Mouse (Mus musculus) C2C12 (cell line): Measurements from ENCODE around the gene Clasp2. TPM values are rescaled to one million over a fixed set of nuclear protein-coding genes. Genes with fewer than 3 reads are reported as not detected.

Source experiments
- H3K27me3 ChIP-seq: one replicate; pipeline ENCODE4 v1.6.1; 2011; ENCODE audit not compliant: control insufficient read depth, insufficient read depth, insufficient read length
- H3K36me3 ChIP-seq: one replicate; pipeline ENCODE4 v1.6.1; 2011; ENCODE audit not compliant: control insufficient read depth, insufficient read depth
- H3K4me3 ChIP-seq: one replicate; pipeline ENCODE4 v1.5.1; 2011; ENCODE audit warnings: mild to moderate bottlenecking, control low read depth; ENCODE audit not compliant: poor library complexity, insufficient read depth, severe bottlenecking
- H3K79me2 ChIP-seq: one replicate; pipeline ENCODE4 v1.6.1; 2011; ENCODE audit not compliant: control insufficient read depth, insufficient read depth
- H3K79me3 ChIP-seq: one replicate; pipeline ENCODE4 v1.6.1; 2011; ENCODE audit warnings: low read depth, control low read depth
- H3ac ChIP-seq: one replicate; pipeline ENCODE3; 2011; ENCODE audit warnings: low read depth; ENCODE audit not compliant: control insufficient read depth, insufficient read length
- CEBPB ChIP-seq: IDR thresholded peaks from one replicate; pipeline ENCODE4 v1.6.1; 2011; ENCODE audit warnings: low read depth, mild to moderate bottlenecking, control low read depth, moderate library complexity
- CTCF ChIP-seq: IDR thresholded peaks from one replicate; pipeline ENCODE4 v1.5.1; 2011; ENCODE audit not compliant: control insufficient read depth, insufficient read depth, insufficient read length
- FOSL1 ChIP-seq: IDR thresholded peaks from one replicate; pipeline ENCODE4 v1.8.0; 2011; ENCODE audit warnings: mild to moderate bottlenecking, low read length; ENCODE audit not compliant: poor library complexity, insufficient read depth, severe bottlenecking
- MAX ChIP-seq: IDR thresholded peaks from one replicate; pipeline ENCODE4 v1.6.1; 2011; ENCODE audit warnings: mild to moderate bottlenecking, control low read depth
- MYOD1 ChIP-seq: IDR thresholded peaks from one replicate; pipeline ENCODE4 v1.6.1; 2011; ENCODE audit warnings: low read depth; ENCODE audit not compliant: control insufficient read depth, insufficient read length
- MYOG ChIP-seq: IDR thresholded peaks from one replicate; pipeline ENCODE4 v1.6.1; 2011; ENCODE audit not compliant: control insufficient read depth, insufficient read length; ENCODE audit errors: extremely low read depth
- USF1 ChIP-seq: IDR thresholded peaks from one replicate; pipeline ENCODE4 v1.6.1; 2011; ENCODE audit warnings: low read depth, mild to moderate bottlenecking, control low read depth, moderate library complexity
- polyA plus RNA-seq: library from polyadenylated mRNA; unstranded; fragments of >200 nt; fragmentation: generic; extraction: Trizol; gene quantifications from one replicate; pipeline ENCODE4 v1.2.1, GENCODE M21; 2012; ENCODE audit warnings: missing spikeins

The Clasp2 gene
- polyA plus RNA-seq, 1 experiment = 8.8 TPM

- Histone ChIP-seq H3ac (no peak overlapping the region), H3K36me3 (no peaks in the 10 kb centered on the region), H3K4me3 (no peak overlapping the region), H3K79me2 (peaks cover 8% of the 10 kb centered on the region), H3K27me3 (no peaks in the 10 kb centered on the region), H3K79me3 (peaks cover 3% of the 10 kb centered on the region)
- TF ChIP-seq CTCF = no peak
- TF ChIP-seq CEBPB = no peak
- no peak for TF ChIP-seq USF1
- TF ChIP-seq MYOD1 = no peak
- no peak for TF ChIP-seq MAX
- TF ChIP-seq FOSL1 = no peak
- TF ChIP-seq MYOG = no peak
Measured at GRCm38 (mm10) chr9:113803751-113804150, 62.5 kb downstream of the Clasp2 start.

- Histone ChIP-seq H3K79me2 (peaks cover 8% of the 10 kb centered on the region), H3K4me3 (no peak overlapping the region), H3K79me3 (peaks cover 3% of the 10 kb centered on the region), H3K27me3 (no peaks in the 10 kb centered on the region), H3K36me3 (no peaks in the 10 kb centered on the region), H3ac (no peak overlapping the region)
- TF ChIP-seq CTCF (no peak), FOSL1 (no peak), CEBPB (no peak), MYOG (no peak), USF1 (no peak), MYOD1 (no peak), MAX (no peak)
Measured at GRCm38 (mm10) chr9:113805359-113805758, 64.1 kb downstream of the Clasp2 start.

- H3K36me3 ChIP-seq = no peaks in the 10 kb centered on the region
- H3K4me3 ChIP-seq = no peak overlapping the region
- H3ac ChIP-seq = no peak overlapping the region
- peaks cover 2% of the 10 kb centered on the region for H3K79me3 ChIP-seq
- peaks cover 2% of the 10 kb centered on the region for H3K79me2 ChIP-seq
- no peaks in the 10 kb centered on the region for H3K27me3 ChIP-seq
- no peak for TF ChIP-seq MAX
- TF ChIP-seq CTCF = no peak
- TF ChIP-seq MYOD1 = no peak
- TF ChIP-seq USF1 = no peak
- no peak for TF ChIP-seq CEBPB
- TF ChIP-seq FOSL1 = no peak
- TF ChIP-seq MYOG = no peak
Measured at GRCm38 (mm10) chr9:113811327-113811726, 70.1 kb downstream of the Clasp2 start.

GRCm38 (mm10) chr9:113811957-113812670 lies 70.8 kb downstream of the Clasp2 start:
- H3K4me3 ChIP-seq = no peak overlapping the region

GRCm38 (mm10) chr9:113812671-113813001 lies 71.4 kb downstream of the Clasp2 start:
- no peaks in the 10 kb centered on the region for H3K79me3 ChIP-seq
- H3K79me2 ChIP-seq = no peaks in the 10 kb centered on the region
- H3ac ChIP-seq = no peak overlapping the region
- H3K36me3 ChIP-seq = no peaks in the 10 kb centered on the region
- H3K27me3 ChIP-seq = no peaks in the 10 kb centered on the region
- no peak overlapping the region for H3K4me3 ChIP-seq
- TF ChIP-seq USF1 (no peak), MAX (no peak), CTCF (no peak), MYOG (no peak), MYOD1 (no peak), CEBPB (no peak), FOSL1 (no peak)

More at GRCm38 (mm10) chr9:113811957-113812670, 70.8 kb downstream of the Clasp2 start:
- Histone ChIP-seq H3K36me3 (no peaks in the 10 kb centered on the region), H3K79me3 (no peaks in the 10 kb centered on the region), H3K79me2 (no peaks in the 10 kb centered on the region), H3ac (no peak overlapping the region), H3K27me3 (no peaks in the 10 kb centered on the region)
- TF ChIP-seq MAX = no peak

GRCm38 (mm10) chr9:113813086-113813485 lies 71.8 kb downstream of the Clasp2 start:
- H3ac ChIP-seq = no peak overlapping the region
- TF ChIP-seq FOSL1 = no peak
- TF ChIP-seq USF1 = no peak
- no peak for TF ChIP-seq MAX
- TF ChIP-seq MYOD1 = no peak
- no peak for TF ChIP-seq CEBPB
- TF ChIP-seq CTCF = no peak
- no peak for TF ChIP-seq MYOG

More at GRCm38 (mm10) chr9:113813086-113813485, 71.8 kb downstream of the Clasp2 start:
- H3K79me3 ChIP-seq = no peaks in the 10 kb centered on the region
- no peak overlapping the region for H3K4me3 ChIP-seq
- no peaks in the 10 kb centered on the region for H3K27me3 ChIP-seq
- no peaks in the 10 kb centered on the region for H3K79me2 ChIP-seq
- H3K36me3 ChIP-seq = no peaks in the 10 kb centered on the region
